Mouse (Mus musculus) myocyte (in vitro differentiated cells): Measurements from ENCODE around the gene 9930104L06Rik.

Experiments
- MYOD1 ChIP-seq, 3 experiments: IDR thresholded peaks; one replicate each; pipeline ENCODE4 v1.6.1; 2011; ENCODE audit warnings: control low read depth in 2 of 3, low read depth in 2 of 3, mild to moderate bottlenecking in 2 of 3, moderate library complexity in 1 of 3; ENCODE audit not compliant: insufficient read length in 2 of 3, control insufficient read depth in 1 of 3
- POLR2A ChIP-seq: IDR thresholded peaks from one replicate; pipeline ENCODE4 v1.6.1; 2011; ENCODE audit warnings: low read depth, mild to moderate bottlenecking, control low read depth, moderate library complexity; ENCODE audit not compliant: insufficient read length
- TCF12 ChIP-seq: IDR thresholded peaks from one replicate; pipeline ENCODE4 v1.6.1; 2011; ENCODE audit warnings: mild to moderate bottlenecking, control low read depth; ENCODE audit not compliant: poor library complexity, insufficient read depth, severe bottlenecking

- TF ChIP-seq POLR2A (no peak), MYOD1 (IDR thresholded peaks at IDR 0.05; ENCODE audit: control insufficient read depth in 1 of 3, insufficient read length in 2 of 3, low read depth in 2 of 3) (no peak), TCF12 (no peak)
Observed at GRCm38 (mm10) chr4:124951036-124951433, 14.2 kb downstream of the 9930104L06Rik start.
